Mouse (Mus musculus): ENCODE results near the gene Cit. TPM values are rescaled to one million over a fixed set of nuclear protein-coding genes. Genes with fewer than 3 reads are reported as not detected.
"Not testable (repeated sequence)": the region's sequence is repeated elsewhere in the genome, so short reads cannot be mapped to it uniquely, and the experiment has no call there.

Gene Cit
- 100 to 1,000 TPM; 204 to 209 TPM for total RNA-seq (2021)
- long read RNA-seq, experiment 1, transcript Cit-207 (3 exons, 756 nt) = major isoform, 5 of 13 reads
- long read RNA-seq, experiment 1, partial matches to known transcripts = 2 of 13 reads
- long read RNA-seq, experiment 1, other reads (novel, unspliced or antisense) = 6 of 13 reads
- long read RNA-seq, experiment 2, transcript Cit-207 (3 exons, 756 nt) = major isoform, 7 of 14 reads
- long read RNA-seq, experiment 2, partial matches to known transcripts = 2 of 14 reads
- long read RNA-seq, experiment 2, other reads (novel, unspliced or antisense) = 5 of 14 reads

DNA sequence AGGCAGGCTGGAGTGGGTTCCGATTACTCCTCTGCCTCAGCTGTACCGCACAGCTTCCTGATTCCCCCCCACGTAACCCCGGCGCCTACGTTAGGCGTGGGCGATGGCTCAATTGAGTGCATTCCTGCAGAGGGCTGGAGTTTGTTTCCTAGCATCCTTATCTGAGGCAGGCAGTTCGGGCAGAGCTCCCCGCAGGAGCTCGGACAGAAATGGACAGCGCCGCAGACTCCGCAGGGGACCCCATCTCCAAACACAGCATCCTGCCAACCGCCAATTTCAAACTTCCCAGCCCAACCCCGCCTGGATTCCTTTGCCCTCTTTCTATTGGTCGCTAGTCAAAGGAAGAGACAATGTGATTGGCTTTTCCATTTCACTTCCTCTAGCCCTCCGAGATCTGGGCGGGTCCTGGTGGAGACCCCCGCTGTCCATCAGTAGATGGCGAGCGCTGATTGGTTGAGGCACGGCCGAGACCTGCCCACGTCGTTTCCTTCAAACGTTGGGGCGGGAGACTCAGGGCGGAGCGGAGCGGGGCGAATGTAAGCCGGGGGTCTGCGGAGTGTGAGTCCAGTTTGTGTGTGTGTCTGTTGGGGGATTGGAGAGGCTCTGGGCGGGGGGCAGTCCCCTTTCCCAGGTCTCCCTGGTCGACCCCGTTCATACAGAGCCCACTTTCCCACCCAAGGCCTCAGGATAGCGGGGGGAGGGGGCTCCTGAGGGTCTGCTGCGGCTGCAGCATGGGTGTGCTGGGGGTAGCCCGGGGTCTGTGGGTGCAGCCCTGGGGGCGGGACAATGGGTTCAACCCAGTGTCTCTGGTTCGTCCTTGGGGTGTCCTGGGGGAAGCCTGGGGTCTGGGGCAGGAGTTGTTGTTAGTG lies at the start of gene Cit:
Gene Cit, plus strand, starts transcription at position 513 of the 869 bp plus-strand sequence.
- Histone ChIP-seq H3K4me3 (peak within 1 kb of the TSS; percentile 51), H3K27ac (peak within 1 kb of the TSS; percentile 36; the same call in 1 of the 2 replicates)
- intact Hi-C loops (cut with DNase I) = loop anchor here (5.0 kb wide), 1 partner anchor 62 kb away; no protein-coding TSS in a partner anchor
- DNase-seq (ENCODE audit: extremely low spot score in 1 of 2, low spot score in 2 of 2) = peak; percentile 84 to 88
- TF ChIP-seq CTCF (IDR thresholded peaks at IDR 0.05) = no peak

GRCm38 (mm10) chr5:115799016-115799894 lies 45.8 kb upstream of the Cit start:
- intact Hi-C loops (cut with DNase I) = no loop called here
- no peak for TF ChIP-seq CTCF (IDR thresholded peaks at IDR 0.05)
- DNase-seq (ENCODE audit: extremely low spot score in 1 of 2, low spot score in 2 of 2) = no peak
- H3K4me3 ChIP-seq = peak overlapping the region; percentile 40
- no peak overlapping the region for H3K27ac ChIP-seq

GRCm38 (mm10) chr5:115799895-115800232 lies 45.2 kb upstream of the Cit start:
- Histone ChIP-seq H3K27ac (no peak overlapping the region), H3K4me3 (no peak overlapping the region; the same call in 1 of the 2 replicates)
- intact Hi-C loops (cut with DNase I) = no loop called here
- TF ChIP-seq CTCF (IDR thresholded peaks at IDR 0.05) = no peak
- no peak for DNase-seq (ENCODE audit: extremely low spot score in 1 of 2, low spot score in 2 of 2)

- no peak overlapping the region for H3K27ac ChIP-seq
- no peak overlapping the region for H3K4me3 ChIP-seq
- intact Hi-C loops (cut with DNase I) = no loop called here
- TF ChIP-seq CTCF (IDR thresholded peaks at IDR 0.05) = no peak
- DNase-seq (ENCODE audit: extremely low spot score in 1 of 2, low spot score in 2 of 2) = no peak
These were observed 32.8 kb upstream of the Cit start for GRCm38 (mm10) chr5:115812262-115812661.

GRCm38 (mm10) chr5:115817022-115817421 lies 28.1 kb upstream of the Cit start:
- H3K4me3 ChIP-seq = no peak overlapping the region
- no peak overlapping the region for H3K27ac ChIP-seq
- no peak for DNase-seq (ENCODE audit: extremely low spot score in 1 of 2, low spot score in 2 of 2)
- intact Hi-C loops (cut with DNase I) = no loop called here
- no peak for TF ChIP-seq CTCF (IDR thresholded peaks at IDR 0.05)

- intact Hi-C loops (cut with DNase I); H3K4me3 ChIP-seq; DNase-seq (ENCODE audit: extremely low spot score in 1 of 2, low spot score in 2 of 2); H3K27ac ChIP-seq: not testable (repeated sequence)
These were observed 27.4 kb upstream of the Cit start for GRCm38 (mm10) chr5:115817655-115818054.

GRCm38 (mm10) chr5:115819966-115820365 lies 25.1 kb upstream of the Cit start:
- H3K4me3 ChIP-seq = no peak overlapping the region
- H3K27ac ChIP-seq = no peak overlapping the region
- intact Hi-C loops (cut with DNase I) = loop anchor here (5.0 kb wide), 1 partner anchor 53 kb away; no protein-coding TSS in a partner anchor
- no peak for DNase-seq (ENCODE audit: extremely low spot score in 1 of 2, low spot score in 2 of 2)
- TF ChIP-seq CTCF (IDR thresholded peaks at IDR 0.05) = no peak

GRCm38 (mm10) chr5:115821200-115821599 lies 23.9 kb upstream of the Cit start:
- no peak for TF ChIP-seq CTCF (IDR thresholded peaks at IDR 0.05)
- DNase-seq (ENCODE audit: extremely low spot score in 1 of 2, low spot score in 2 of 2) = no peak
- intact Hi-C loops (cut with DNase I) = loop anchor here (5.0 kb wide), 1 partner anchor 54 kb away; no protein-coding TSS in a partner anchor

DNA sequence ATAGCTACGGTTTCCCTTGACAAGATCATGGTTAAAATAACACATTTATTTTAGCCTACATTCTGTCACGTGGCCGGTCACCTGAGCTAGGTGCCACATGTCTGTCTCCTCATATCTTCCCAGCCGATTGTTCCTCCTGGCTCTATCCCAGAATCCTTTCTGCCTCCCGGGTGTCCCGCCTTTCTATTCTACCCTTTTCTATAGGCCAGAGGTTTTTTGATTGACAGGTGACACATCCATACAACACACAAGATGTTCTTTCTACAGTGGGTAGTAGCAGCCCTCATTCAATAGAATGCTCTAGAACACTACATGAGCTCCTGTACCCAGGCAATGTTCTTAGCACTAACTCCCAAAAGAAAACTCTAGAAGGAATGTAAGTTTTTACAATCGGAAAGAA lies 23.2 kb upstream of the Cit start:
- DNase-seq (ENCODE audit: extremely low spot score in 1 of 2, low spot score in 2 of 2) = no peak
- no peak for TF ChIP-seq CTCF (IDR thresholded peaks at IDR 0.05)
- no peak overlapping the region for H3K27ac ChIP-seq
- intact Hi-C loops (cut with DNase I) = loop anchor here (5.0 kb wide), 1 partner anchor 55 kb away; no protein-coding TSS in a partner anchor
- H3K4me3 ChIP-seq = no peak overlapping the region

More at GRCm38 (mm10) chr5:115821200-115821599, 23.9 kb upstream of the Cit start:
- H3K27ac ChIP-seq = no peak overlapping the region
- no peak overlapping the region for H3K4me3 ChIP-seq

DNA sequence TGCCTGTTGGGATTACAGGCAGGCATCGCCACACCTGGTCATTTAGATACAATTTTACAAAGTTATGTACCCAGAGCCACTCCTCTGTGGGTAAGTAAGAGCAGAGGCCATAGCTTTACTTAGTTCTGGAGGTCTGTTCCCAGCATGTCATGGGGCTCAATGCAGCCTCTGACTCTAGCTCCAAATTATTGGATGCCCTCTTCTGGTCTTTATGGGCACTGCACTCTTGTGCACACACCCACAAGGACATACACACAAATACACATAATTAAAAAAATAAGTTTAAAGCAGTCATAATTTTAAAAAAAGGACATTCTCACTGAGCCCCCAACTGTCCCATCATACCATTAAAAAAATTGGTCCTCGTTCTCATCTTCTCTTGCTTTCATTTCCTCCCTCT lies 12.3 kb upstream of the Cit start:
- intact Hi-C loops (cut with DNase I) = no loop called here
- Histone ChIP-seq H3K4me3 (no peak overlapping the region), H3K27ac (no peak overlapping the region)
- TF ChIP-seq CTCF (IDR thresholded peaks at IDR 0.05) = no peak; the same call in 1 of the 2 replicates
- no peak for DNase-seq (ENCODE audit: extremely low spot score in 1 of 2, low spot score in 2 of 2)

- H3K27ac ChIP-seq; H3K4me3 ChIP-seq; intact Hi-C loops (cut with DNase I); DNase-seq (ENCODE audit: extremely low spot score in 1 of 2, low spot score in 2 of 2): not testable (repeated sequence)
These were observed 11.3 kb upstream of the Cit start for GRCm38 (mm10) chr5:115833806-115834205.
